Mouse (Mus musculus) neutrophil, adult 59 days (primary cell): ENCODE data around the gene D630036H23Rik. TPM values are rescaled to one million over a fixed set of nuclear protein-coding genes. Genes with fewer than 3 reads are reported as not detected.

Experiments used
- total RNA-seq, 2 experiments: library from RNA; stranded (reverse); gene quantifications; 1 replicate in 1 of 2; 2 replicates in 1 of 2; pipeline ENCODE4 v1.2.4; 2023

The D630036H23Rik gene
- total RNA-seq, result not detected

DNA sequence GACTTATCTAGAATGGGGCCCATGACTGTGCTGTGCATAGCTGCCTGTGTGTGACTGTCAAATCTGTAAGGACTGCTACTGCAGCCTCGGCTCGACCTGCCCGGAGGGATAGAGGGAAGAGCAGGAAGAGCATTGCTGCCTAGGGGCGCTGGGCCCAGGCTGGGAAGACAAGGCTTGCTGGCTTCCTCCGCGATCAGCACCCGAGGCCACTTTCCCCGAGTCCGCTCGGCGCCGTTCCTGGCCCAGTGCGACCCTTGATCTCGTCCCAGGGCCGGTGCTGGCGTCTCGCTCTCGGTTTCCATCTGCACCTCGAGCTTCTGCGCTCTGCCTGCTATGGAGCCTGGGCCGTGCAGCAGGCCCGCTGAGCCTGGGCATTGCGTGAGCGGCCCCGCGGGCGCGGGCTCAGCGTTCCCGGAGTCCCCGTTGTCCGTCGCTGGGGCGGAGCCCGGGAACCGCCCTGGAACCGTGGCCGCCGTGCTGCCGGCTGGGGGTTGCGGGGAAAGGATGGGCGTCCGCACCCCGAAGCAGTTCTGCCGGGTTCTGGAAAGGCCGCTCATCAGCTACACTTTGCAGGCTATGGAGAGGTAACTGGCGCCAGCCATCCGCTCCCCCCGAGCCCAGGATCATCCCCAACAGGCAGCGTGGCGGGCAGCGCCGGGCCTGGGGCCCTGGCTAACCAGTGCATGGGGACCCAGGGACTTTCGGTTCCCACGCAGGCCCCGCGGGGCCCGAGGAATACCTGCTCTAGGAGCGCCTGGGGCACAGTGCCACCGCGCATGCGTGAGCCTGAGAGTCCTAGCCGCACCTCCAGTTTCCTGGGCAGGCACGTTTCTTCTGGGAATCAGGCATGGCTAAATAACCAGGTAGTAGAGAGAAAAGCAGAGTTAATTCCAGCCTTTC, at the start of gene D630036H23Rik, which contains the start of gene Ispd:
Gene D630036H23Rik, minus strand, starts transcription at position 741 of the 900 bp plus-strand sequence.
Gene Ispd, plus strand, starts transcription at position 10 of the 900 bp plus-strand sequence.

Other genes starting within 250 kb of the D630036H23Rik start
- 1 to 10 TPM; 7.7 to 8.2 TPM for gene Ankmy2, start 225.1 kb downstream of the D630036H23Rik start, total RNA-seq
- gene Bzw2, start 224.1 kb downstream of the D630036H23Rik start, total RNA-seq, result 10 to 100 TPM; 16.4 to 19.8 TPM
- not detected for gene Lrrc72, start 128.8 kb downstream of the D630036H23Rik start, total RNA-seq
- not detected for gene Sostdc1, start 68.0 kb downstream of the D630036H23Rik start, total RNA-seq
- gene Ispd, start 731 bp downstream of the D630036H23Rik start, total RNA-seq, result under 1 TPM in 1 of 2 experiments, not detected in 1; 0.35 TPM